10 mouse cellular contexts compared by ENCODE assay signal in the genomic region with DNA sequence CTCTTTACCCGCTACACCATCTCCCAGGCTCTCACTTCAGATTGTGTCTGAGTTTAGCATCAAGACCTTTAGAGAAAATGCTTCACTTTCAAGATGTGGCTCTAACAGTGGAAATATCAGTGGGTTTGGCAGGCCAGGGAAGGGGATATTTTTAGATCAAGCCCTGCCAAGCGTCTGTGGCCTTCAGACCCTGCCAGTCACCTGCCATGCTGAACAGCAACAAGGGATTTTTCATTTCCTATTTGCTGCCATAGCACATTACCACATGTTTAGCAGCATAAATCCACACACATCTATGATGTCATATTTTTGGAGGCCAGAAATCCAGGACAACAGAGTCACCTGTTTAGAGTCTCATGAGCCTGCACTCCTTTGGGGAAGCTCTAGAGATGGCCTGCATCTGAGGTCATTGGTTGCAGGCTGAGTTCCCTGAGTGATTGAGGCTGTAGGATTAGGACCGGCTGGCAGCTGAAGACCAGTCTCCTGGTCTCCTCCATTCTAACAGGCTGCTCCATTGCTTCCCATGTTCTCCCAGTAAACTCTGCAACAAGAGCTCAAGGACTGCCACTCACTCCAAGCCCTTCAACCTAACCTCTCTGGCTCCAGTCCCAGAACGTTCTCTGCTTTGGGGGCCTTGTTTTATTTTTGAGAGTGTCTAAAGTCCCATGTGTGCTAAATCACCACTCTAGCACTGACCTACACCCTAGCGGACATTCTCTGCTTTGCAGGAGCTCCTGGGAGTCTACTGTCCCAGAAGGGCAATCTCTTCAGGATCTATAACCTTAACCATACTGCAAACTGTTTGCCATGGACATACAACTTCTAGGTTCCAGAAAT. TPM values are rescaled to one million over a fixed set of nuclear protein-coding genes. Genes with fewer than 3 reads are reported as not detected.
DNase-seq lines count a peak whose midpoint lies in the region; ATAC-seq lines count a peak whose summit lies in the region.
"Had no signal": no experiment of that assay in that cellular context is flagged by ENCODE, and none has a peak within 500 bp of the region (broad histone marks: within the 10 kb centered on the region; RNA-seq: fewer than 3 reads in every experiment).

No protein-coding gene starts in this region.

- H3K4me3 ChIP-seq in heart, embryonic 11.5 days (ENCODE audit: low read depth, low read length) = no peak overlapping the region
- H3K4me3 ChIP-seq: liver, embryonic 13.5 days had no signal

- DNase-seq in heart, adult 18-20 months = peak; percentile 59 to 62
- no peak for DNase-seq in heart, postnatal 25 days (ENCODE audit: low spot score)
- peak; percentile 29 for DNase-seq in NIH3T3 (ENCODE audit: low read depth)
- DNase-seq in kidney, postnatal 36 days = peak; percentile 8 to 16
- no peak for DNase-seq in thymus, postnatal 4 days
- DNase-seq: liver, embryonic 13.5 days had no signal

- 47% methylated on average over 5 of the region's 5 CpGs for WGBS in heart, embryonic 11.5 days (ENCODE audit: insufficient replicate concordance)

- H3K27ac ChIP-seq in heart, embryonic 11.5 days (ENCODE audit: low read depth, low read length) = 0 out of 2 replicates have a peak overlapping the region, but pooled peaks have one; percentile 1
- H3K27ac ChIP-seq: liver, embryonic 13.5 days had no signal

- no peaks in the 10 kb centered on the region for H3K9me3 ChIP-seq in heart, embryonic 11.5 days (replicated peaks; ENCODE audit: control insufficient read depth, low read length)
- H3K9me3 ChIP-seq: liver, embryonic 13.5 days had no signal

- H3K36me3 ChIP-seq in heart, embryonic 11.5 days (ENCODE audit: control insufficient read depth, insufficient read depth, low read length) = no peaks in the 10 kb centered on the region
- H3K36me3 ChIP-seq: liver, embryonic 13.5 days had no signal

- intact Hi-C loops in heart, postnatal 25 days (cut with DNase I) = no loop called here

- ATAC-seq in heart, embryonic 11.5 days (replicated peaks; ENCODE audit: insufficient number of reproducible peaks, low FRiP score, low TSS enrichment) = no peak
- no peak for ATAC-seq in CD4-positive, CD25-positive, alpha-beta regulatory T cell, adult 4 months
- no peak for ATAC-seq in megakaryocyte-erythroid progenitor cell, adult 5-6 weeks (replicated peaks; ENCODE audit: low FRiP score, low TSS enrichment, poor library complexity, severe bottlenecking)
- ATAC-seq: hindbrain, embryonic 16.5 days had no signal

- peaks cover 7% of the 10 kb centered on the region; the same call in 1 of the 2 replicates for H3K4me1 ChIP-seq in heart, embryonic 11.5 days (ENCODE audit: control insufficient read depth, insufficient read depth, low read length)
- H3K4me1 ChIP-seq: liver, embryonic 13.5 days had no signal

- H3K4me2 ChIP-seq in heart, embryonic 11.5 days = no peak overlapping the region
- H3K4me2 ChIP-seq: liver, embryonic 13.5 days had no signal

- no peaks in the 10 kb centered on the region for H3K27me3 ChIP-seq in heart, embryonic 11.5 days (ENCODE audit: control insufficient read depth, insufficient read depth, low read length)
- H3K27me3 ChIP-seq: liver, embryonic 13.5 days had no signal

- H3K9ac ChIP-seq in heart, embryonic 11.5 days (ENCODE audit: low read depth, low read length) = no peak overlapping the region
- H3K9ac ChIP-seq: liver, embryonic 13.5 days had no signal

RNA-seq across cellular contexts. Expression of gene Mrtfb, which starts 39.9 kb away (rescaled TPM):
- 10 to 100 TPM; 17.8 to 23.0 TPM for total RNA-seq in heart, adult 18-20 months (2021)
- total RNA-seq in heart, postnatal 25 days (2021) = 10 to 100 TPM; 24.9 to 31.5 TPM
- polyA plus RNA-seq in heart, embryonic 11.5 days (2014; fragmentation: Nextera tagmentation; extraction: Ambion mirVana) = 17.9 and 20.2 TPM in 2 replicates
- polyA plus RNA-seq in CD4-positive, CD25-positive, alpha-beta regulatory T cell, adult 4 months (2017; shearing (Covaris generic)) = 10 to 100 TPM; 13.7 to 15.7 TPM
- total RNA-seq in megakaryocyte-erythroid progenitor cell, adult 5-6 weeks (2014; fragmentation: Nextera tagmentation) = 8.9 and 10.7 TPM in 2 replicates
- total RNA-seq in megakaryocyte-erythroid progenitor cell, adult 5-6 weeks (2017) = 2.3 and 3.7 TPM in 2 replicates

Comparison
In these comparisons a context has a peak if more than half of its experiments do, and no peak if none do; other contexts are left out.
1. DNase-seq: peak in heart, adult 18-20 months (2 of 2), NIH3T3 (single experiment) and kidney, postnatal 36 days (2 of 2); none in heart, postnatal 25 days (single experiment) and thymus, postnatal 4 days (single experiment).